Mouse (Mus musculus) megakaryocyte, embryonic 14.5 days (primary cell): ENCODE data around the gene Clpx.

Source experiments
- FLI1 ChIP-seq: IDR thresholded peaks from 2 replicates; pipeline ENCODE4 v1.6.1; 2012; ENCODE audit warnings: low read length, inconsistent platforms, mixed read lengths
- GATA1 ChIP-seq: IDR thresholded peaks from 3 replicates; pipeline ENCODE4 v1.6.1; 2012; ENCODE audit warnings: mixed read lengths, low read length, inconsistent platforms, borderline replicate concordance

GRCm38 (mm10) chr9:65333958-65334357 lies 39.9 kb downstream of the Clpx start:
- TF ChIP-seq GATA1 (no peak), FLI1 (no peak)
